8 mouse cellular contexts compared by ENCODE assay signal in genomic region chr3:35574402-35574801, GRCm38 (mm10).
DNase-seq lines count a peak whose midpoint lies in the region; TF ChIP-seq lines count a peak whose summit lies in the region.

No protein-coding gene starts in this region.

- peak; percentile 51 for TF ChIP-seq CTCF in gastrocnemius, adult 2 months (IDR thresholded peaks at IDR 0.05)

- no peak overlapping the region for H3K27ac ChIP-seq in gastrocnemius, adult 2 months

- no peak overlapping the region for H3K4me3 ChIP-seq in gastrocnemius, adult 2 months

- no peak for DNase-seq in gastrocnemius, adult 2 months
- DNase-seq in gastrocnemius, adult 18-20 months (ENCODE audit: low spot score) = no peak
- peak; percentile 40 for DNase-seq in 3T3-L1 (ENCODE audit: low read depth, low spot score)
- DNase-seq in cerebellum, postnatal 14 days = peak; percentile 53 to 60
- DNase-seq in frontal cortex, postnatal 25 days (ENCODE audit: low spot score in 2 of 2) = peak; percentile 32 to 61
- peak; percentile 78 to 83 for DNase-seq in left cerebral cortex, postnatal 14 days (ENCODE audit: low spot score in 2 of 2)
- DNase-seq in retina, postnatal 7 days (ENCODE audit: low read depth, low spot score) = peak; percentile 5
- DNase-seq in spleen, adult 12 weeks (ENCODE audit: low spot score) = no peak

- intact Hi-C loops in gastrocnemius, adult 2 months (cut with DNase I) = no loop called here
- intact Hi-C loops in left cerebral cortex, postnatal 14 days (cut with DNase I) = loop anchor here (2.0 to 10.0 kb wide), 4 partner anchors 92 to 1350 kb away; no protein-coding TSS in a partner anchor

Comparison
In these comparisons a context has a peak if more than half of its experiments do, and no peak if none do; other contexts are left out.
1. DNase-seq: peak in 3T3-L1 (single experiment), cerebellum, postnatal 14 days (2 of 2), frontal cortex, postnatal 25 days (2 of 2), left cerebral cortex, postnatal 14 days (2 of 2) and retina, postnatal 7 days (single experiment); none in gastrocnemius, adult 2 months (single experiment), gastrocnemius, adult 18-20 months (single experiment) and spleen, adult 12 weeks (single experiment).